Mouse (Mus musculus) spleen, adult 2 months (tissue): ENCODE data around the gene Pdss2.

Source experiments
- CTCF ChIP-seq: fragments of 200-500 bp; IDR thresholded peaks from 2 replicates; pipeline ENCODE4 v1.5.1; 2011; ENCODE audit warnings: mild to moderate bottlenecking, inconsistent platforms; ENCODE audit not compliant: insufficient read depth, insufficient read length, insufficient replicate concordance; ENCODE audit errors: extremely low read depth
- POLR2A ChIP-seq: fragments of 200-500 bp; IDR thresholded peaks from 2 replicates; pipeline ENCODE4 v1.6.1; 2011; ENCODE audit warnings: low read depth, low read length, inconsistent platforms

DNA sequence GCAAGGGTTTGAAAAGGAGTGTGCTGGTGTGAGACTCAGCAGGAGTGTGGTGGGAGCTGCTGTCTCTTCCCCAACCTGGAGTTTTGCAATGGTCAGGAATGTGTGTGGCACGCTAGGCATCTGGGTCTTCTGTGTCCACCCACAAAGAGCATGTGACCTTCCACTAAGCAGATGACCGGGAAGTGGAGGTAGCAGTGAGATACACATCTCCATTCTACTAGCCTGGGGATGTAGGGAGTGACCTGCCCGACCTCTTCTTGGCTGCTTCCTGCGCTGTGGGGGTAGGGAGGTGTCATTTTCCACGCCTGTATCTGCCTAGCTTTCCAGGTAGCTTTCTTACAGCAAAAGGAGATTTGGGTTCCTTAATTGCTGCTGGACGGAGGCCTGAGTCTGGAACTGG, 268.3 kb downstream of the Pdss2 start:
- TF ChIP-seq POLR2A = no peak
- TF ChIP-seq CTCF = no peak
